Comparison of ENCODE assay signal across 10 mouse cellular contexts in the genomic region with DNA sequence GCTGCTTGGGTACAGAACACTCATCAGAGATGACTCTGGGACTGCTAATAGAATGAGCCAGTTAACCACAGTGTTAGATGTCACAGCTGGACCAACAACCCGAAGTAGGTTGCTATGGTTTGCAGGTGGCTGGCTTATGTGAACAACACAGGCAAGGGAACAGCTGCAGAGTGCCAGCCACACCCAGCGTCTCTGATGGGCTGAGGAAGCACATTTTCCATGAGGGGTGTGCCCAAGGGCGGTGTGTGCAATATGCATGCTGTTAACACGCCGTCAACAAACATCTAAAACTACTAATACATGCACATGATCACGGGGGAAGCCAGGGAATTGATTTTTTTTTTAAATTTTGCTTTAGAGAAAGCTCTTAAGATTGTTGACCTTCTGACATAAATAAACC.
A peak's percentile ranks its signal among the peaks of the same experiment; 100 is the strongest.
DNase-seq lines count a peak whose midpoint lies in the region; ATAC-seq and TF ChIP-seq lines count a peak whose summit lies in the region.
"Had no signal": no experiment of that assay in that cellular context is flagged by ENCODE, and none has a peak within 500 bp of the region (broad histone marks: within the 10 kb centered on the region; RNA-seq: fewer than 3 reads in every experiment).

No protein-coding gene starts in this region.

- H3K9ac ChIP-seq in limb, embryonic 14.5 days (ENCODE audit: low read depth, low read length, severe bottlenecking): no peak overlapping the region
- H3K9ac ChIP-seq: limb, embryonic 13.5 days had no signal

- ATAC-seq in limb, embryonic 14.5 days (ENCODE audit: low FRiP score, low read depth): no peak
- ATAC-seq in inflammation-experienced regulatory T-cells, adult 6 months: peak; percentile 5

- 0 out of 2 replicates have a peak, but pooled peaks cover 5% of the 10 kb centered on the region for H3K36me3 ChIP-seq in limb, embryonic 14.5 days (ENCODE audit: control insufficient read depth, insufficient read depth, low read length)
- peaks cover 19% of the 10 kb centered on the region for H3K36me3 ChIP-seq in limb, embryonic 10.5 days
- no peaks in the 10 kb centered on the region for H3K36me3 ChIP-seq in myocyte (ENCODE audit: control insufficient read depth, insufficient read depth)

- WGBS in limb, embryonic 14.5 days: 63% methylated on average over 6 of the region's 6 CpGs
- WGBS in limb, embryonic 10.5 days: 88% methylated on average over 6 of the region's 6 CpGs

- H3ac ChIP-seq in myocyte (ENCODE audit: control insufficient read depth, insufficient read length): no peak overlapping the region

- no peaks in the 10 kb centered on the region for H3K9me3 ChIP-seq in limb, embryonic 14.5 days (ENCODE audit: control insufficient read depth, low read length)
- no peaks in the 10 kb centered on the region for H3K9me3 ChIP-seq in limb, embryonic 10.5 days (replicated peaks)
- H3K9me3 ChIP-seq: hindbrain, embryonic 10.5 days; limb, embryonic 13.5 days had no signal

- no peak overlapping the region for H3K27ac ChIP-seq in limb, embryonic 14.5 days (replicated peaks; ENCODE audit: low read depth, low read length)
- no peak overlapping the region for H3K27ac ChIP-seq in limb, embryonic 10.5 days
- H3K27ac ChIP-seq: hindbrain, embryonic 10.5 days; limb, embryonic 13.5 days had no signal

- H3K4me3 ChIP-seq in limb, embryonic 14.5 days (replicated peaks; ENCODE audit: low read length): no peak overlapping the region
- H3K4me3 ChIP-seq in limb, embryonic 10.5 days: no peak overlapping the region
- H3K4me3 ChIP-seq in myocyte: no peak overlapping the region
- H3K4me3 ChIP-seq: hindbrain, embryonic 10.5 days; limb, embryonic 13.5 days had no signal

- H3K27me3 ChIP-seq in limb, embryonic 14.5 days (ENCODE audit: control insufficient read depth, insufficient read depth, low read length): no peaks in the 10 kb centered on the region
- H3K27me3 ChIP-seq in limb, embryonic 10.5 days (ENCODE audit: low read depth, poor library complexity, severe bottlenecking): no peaks in the 10 kb centered on the region
- H3K27me3 ChIP-seq in myocyte (ENCODE audit: control insufficient read depth, insufficient read depth, insufficient read length): no peaks in the 10 kb centered on the region
- H3K27me3 ChIP-seq: limb, embryonic 13.5 days had no signal

- H3K4me1 ChIP-seq in limb, embryonic 14.5 days (ENCODE audit: control insufficient read depth, insufficient read depth, low read length): no peaks in the 10 kb centered on the region
- H3K4me1 ChIP-seq in limb, embryonic 10.5 days: no peaks in the 10 kb centered on the region

- TF ChIP-seq POLR2A in limb, embryonic 14.5 days (IDR thresholded peaks at IDR 0.05; ENCODE audit: borderline replicate concordance, extremely low read depth, insufficient read depth, insufficient read length): no peak
- TF ChIP-seq POLR2A in myocyte (IDR thresholded peaks at IDR 0.05; ENCODE audit: insufficient read length, low read depth): no peak

- no peak overlapping the region for H3K4me2 ChIP-seq in limb, embryonic 14.5 days (replicated peaks; ENCODE audit: low read depth, low read length, severe bottlenecking)
- peak overlapping the region; percentile 48 for H3K4me2 ChIP-seq in myocyte (ENCODE audit: low read depth)
- H3K4me2 ChIP-seq: limb, embryonic 13.5 days had no signal

- H3K79me2 ChIP-seq in myocyte (ENCODE audit: control insufficient read depth, insufficient read depth): no peaks in the 10 kb centered on the region

- intact Hi-C loops in left cerebral cortex, postnatal 10 days (cut with DNase I): loop anchor here (5.0 kb wide), 2 partner anchors 57 to 72 kb away; partner anchors contain the start of gene Galnt7

- DNase-seq in limb, embryonic 14.5 days (ENCODE audit: low spot score): peak; percentile 36
- no peak for DNase-seq in limb, embryonic 10.5 days (ENCODE audit: low spot score)
- peak; percentile 81 for DNase-seq in thymus, postnatal 4 days
- DNase-seq in ovary, postnatal 36 days (ENCODE audit: low spot score): no peak
- no peak for DNase-seq in left cerebral cortex, postnatal 10 days (ENCODE audit: extremely low spot score in 1 of 2, low spot score in 2 of 2)
- no peak for DNase-seq in urinary bladder, postnatal 25 days (ENCODE audit: low spot score)

TF ChIP-seq in myocyte, 11 proteins besides CTCF, POLR2A, EP300 and RAD21:
- TF ChIP-seq MYOD1 (IDR thresholded peaks at IDR 0.05; ENCODE audit: control insufficient read depth in 1 of 3, insufficient read length in 2 of 3, low read depth in 2 of 3) (peak; percentile 78 to 99 (median 96)), SRF (IDR thresholded peaks at IDR 0.05; ENCODE audit: control insufficient read depth, insufficient read length, low read depth) (no peak), MAX (IDR thresholded peaks at IDR 0.05; ENCODE audit: low read depth) (peak; percentile 28), MYOG (IDR thresholded peaks at IDR 0.05; ENCODE audit: control insufficient read depth in 1 of 3, insufficient read depth in 1 of 3, insufficient read length in 2 of 3, low read depth in 2 of 3) (peak; percentile 90 to 98 (median 94)), REST (IDR thresholded peaks at IDR 0.05; ENCODE audit: insufficient read depth, insufficient read length) (no peak), TCF12 (IDR thresholded peaks at IDR 0.05; ENCODE audit: insufficient read depth, poor library complexity, severe bottlenecking) (peak; percentile 90), TCF3 (IDR thresholded peaks at IDR 0.05; ENCODE audit: insufficient read length, low read depth) (peak; percentile 90)

Comparison
In these comparisons a context has a peak if more than half of its experiments do, and no peak if none do; other contexts are left out.
1. DNase-seq: peak in limb, embryonic 14.5 days (single experiment) and thymus, postnatal 4 days (single experiment); none in limb, embryonic 10.5 days (single experiment), ovary, postnatal 36 days (single experiment), left cerebral cortex, postnatal 10 days (0 of 2) and urinary bladder, postnatal 25 days (single experiment).